Mouse (Mus musculus): Measurements from ENCODE around the gene Rsph1.

Gene Rsph1

DNA sequence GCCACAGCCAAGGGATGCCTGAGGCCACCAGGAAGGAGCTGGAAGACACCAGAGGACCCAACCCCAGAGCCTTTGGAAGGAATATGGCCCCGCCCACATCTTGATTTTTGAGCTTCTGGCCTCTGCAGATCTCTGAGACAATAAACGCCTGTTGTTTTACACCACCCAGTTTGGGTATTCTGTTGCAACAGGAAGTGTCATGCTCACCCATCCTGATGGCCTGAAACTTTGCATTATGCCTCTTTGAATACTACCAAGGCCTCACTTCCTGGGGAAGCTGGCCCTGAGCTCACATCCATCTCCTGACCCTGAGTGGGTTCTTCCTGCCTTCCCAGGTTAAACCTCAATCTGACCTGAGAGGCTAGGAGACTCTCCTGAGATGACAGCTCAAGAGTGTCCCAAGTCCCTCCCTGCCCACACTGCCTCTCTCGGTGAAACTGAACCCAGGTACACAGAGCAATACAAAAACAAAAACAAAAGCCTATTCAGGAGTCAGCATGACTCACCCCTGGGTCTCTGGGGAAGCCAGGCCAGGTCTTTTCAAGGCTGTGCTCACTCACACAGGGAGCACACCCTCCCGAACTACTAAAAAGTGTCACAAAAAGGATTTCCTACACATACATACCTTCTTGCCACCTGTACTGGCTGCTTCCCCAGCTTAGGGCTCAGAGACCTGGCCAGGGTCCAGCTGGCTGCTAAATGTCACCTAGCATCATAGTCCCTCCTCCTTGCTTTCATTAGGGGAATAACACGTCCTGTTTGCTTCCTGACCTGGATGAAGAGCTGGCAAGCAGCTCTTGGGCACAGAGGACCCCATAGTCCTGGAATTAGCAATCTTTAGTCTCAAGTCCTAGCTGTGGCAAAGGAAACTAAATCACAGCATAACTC is 60.9 kb downstream of the Rsph1 start:
- no peak for ATAC-seq (ENCODE audit: insufficient number of reproducible peaks, low FRiP score, low TSS enrichment)

DNA sequence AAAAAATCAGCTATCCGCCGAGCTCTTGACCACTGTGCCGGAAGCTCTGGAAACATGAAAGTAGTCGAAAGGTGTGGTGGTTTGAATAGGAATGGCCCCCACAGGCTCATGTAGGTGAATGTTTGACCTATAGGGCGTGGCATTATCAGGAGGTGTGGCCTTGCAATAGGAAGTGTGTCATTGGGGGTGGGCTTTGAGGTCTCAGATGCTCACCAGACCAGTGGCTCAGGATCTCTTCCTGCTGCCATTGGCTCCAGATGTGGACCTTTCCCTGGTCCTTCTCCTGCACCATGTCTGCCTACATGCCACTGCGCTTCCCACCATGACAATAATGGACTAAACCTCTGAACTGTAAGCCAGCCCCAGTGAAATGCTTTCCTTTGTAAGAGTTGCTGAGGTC is 65.3 kb downstream of the Rsph1 start:
- no peak for ATAC-seq (ENCODE audit: insufficient number of reproducible peaks, low FRiP score, low TSS enrichment)

DNA sequence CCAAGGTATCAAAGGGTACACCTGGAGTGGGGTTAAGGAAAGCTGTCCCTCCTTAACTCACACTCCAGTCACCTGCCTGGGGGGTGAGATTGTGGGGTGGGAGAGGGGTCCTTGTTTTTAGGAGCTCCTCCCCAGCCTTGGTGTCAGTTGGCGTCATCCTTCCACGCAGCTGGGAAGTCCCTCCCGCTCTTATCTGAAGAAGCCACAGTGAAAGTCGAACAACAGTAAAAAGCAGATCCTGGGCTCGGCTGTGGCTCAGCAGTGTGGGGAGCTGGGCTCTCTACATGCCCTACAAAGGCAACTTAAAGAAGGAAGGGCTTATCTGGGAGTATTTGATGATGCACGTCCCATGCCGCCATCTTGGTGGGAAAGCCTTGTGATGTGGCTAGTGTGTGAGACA is 66.9 kb downstream of the Rsph1 start:
- no peak for ATAC-seq (ENCODE audit: insufficient number of reproducible peaks, low FRiP score, low TSS enrichment)

GRCm38 (mm10) chr17:31209376-31209930 is 67.7 kb downstream of the Rsph1 start:
- no peak for ATAC-seq (ENCODE audit: insufficient number of reproducible peaks, low FRiP score, low TSS enrichment)

GRCm38 (mm10) chr17:31208654-31209053 is 68.5 kb downstream of the Rsph1 start:
- no peak for ATAC-seq (ENCODE audit: insufficient number of reproducible peaks, low FRiP score, low TSS enrichment)

DNA sequence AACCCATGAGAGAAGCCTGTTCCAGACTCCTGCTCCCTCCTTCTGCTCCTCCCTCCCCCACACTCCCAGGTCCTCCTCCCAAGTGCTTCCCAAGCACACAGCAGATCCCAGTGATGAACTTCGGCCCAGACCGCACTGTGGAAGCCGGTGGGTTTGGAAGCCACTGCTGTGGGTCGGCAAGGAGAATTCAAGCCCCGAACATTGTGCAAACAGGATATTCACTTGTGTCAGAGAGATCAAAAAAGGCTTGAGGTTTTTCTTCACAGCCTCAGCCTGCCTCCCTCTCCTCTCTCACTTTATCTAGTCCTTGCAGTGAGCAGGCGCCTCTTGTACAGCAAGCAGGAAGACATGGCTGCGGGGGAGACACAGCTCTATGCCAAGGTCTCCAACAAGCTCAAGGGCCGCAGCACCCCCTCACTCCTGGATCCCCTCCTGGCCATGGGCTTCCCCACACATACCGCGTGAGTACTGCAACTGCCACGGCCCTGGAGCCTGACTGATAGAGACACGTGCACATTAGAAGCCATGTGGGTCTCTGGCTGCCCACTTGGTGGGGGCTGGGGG is 69.3 kb downstream of the Rsph1 start, which contains the start of gene Ubash3a:
Ubash3a (plus strand) TSS at position 103 of the 564 bp plus-strand sequence.
- no peak for ATAC-seq (ENCODE audit: insufficient number of reproducible peaks, low FRiP score, low TSS enrichment)

Measured in cerebellum, adult (tissue).